Mouse (Mus musculus) frontal cortex, postnatal 25 days (tissue): ENCODE results near the gene Dlx2.
A peak's percentile ranks its signal among the peaks of the same experiment; 100 is the strongest.

Experiments
- DNase-seq, 2 experiments: peaks; one replicate each; pipeline ENCODE4 v3.0.0; 2022; ENCODE audit warnings: low spot score in 2 of 2

The Dlx2 gene

DNA sequence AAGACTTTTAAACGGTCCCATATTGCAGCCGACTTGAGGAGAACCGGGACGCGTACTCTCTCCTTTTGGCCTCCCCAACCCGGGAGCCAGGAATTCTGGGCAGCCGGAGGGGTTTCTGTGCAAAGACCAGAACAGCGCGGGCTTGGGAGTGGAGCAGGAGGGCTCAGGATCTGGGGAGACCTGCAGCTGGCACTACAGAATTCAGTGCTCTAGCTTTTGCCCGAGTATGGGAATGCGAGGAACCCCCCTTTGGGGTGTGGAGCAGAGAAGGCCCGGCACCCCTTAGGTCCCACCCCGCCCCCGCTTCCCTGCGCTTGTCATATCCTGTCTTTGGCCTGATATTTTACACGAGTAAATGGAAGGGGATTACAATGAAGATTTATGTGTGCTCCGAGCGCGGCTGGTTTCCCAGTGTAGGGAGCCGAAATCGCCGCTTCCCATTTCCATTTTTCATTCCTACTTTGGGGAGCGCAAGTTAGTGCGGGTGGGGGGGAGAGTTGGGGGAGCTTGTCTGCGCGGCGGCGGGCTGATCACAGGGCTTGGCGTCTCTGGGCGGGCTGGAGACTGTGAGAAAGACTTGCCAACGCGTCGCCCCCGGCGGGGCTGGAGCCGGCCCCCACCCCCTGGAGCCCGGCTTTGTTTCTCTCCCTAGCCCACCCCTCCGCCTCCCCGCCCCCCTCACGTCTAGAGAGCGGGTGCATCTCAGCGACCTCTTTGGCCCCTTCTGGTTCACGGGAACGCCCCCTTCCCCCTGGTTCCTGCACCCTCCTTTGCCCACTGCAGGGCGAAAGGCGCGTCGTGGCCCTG is 5.7 kb downstream of the Dlx2 start:
- DNase-seq, result no peak

DNA sequence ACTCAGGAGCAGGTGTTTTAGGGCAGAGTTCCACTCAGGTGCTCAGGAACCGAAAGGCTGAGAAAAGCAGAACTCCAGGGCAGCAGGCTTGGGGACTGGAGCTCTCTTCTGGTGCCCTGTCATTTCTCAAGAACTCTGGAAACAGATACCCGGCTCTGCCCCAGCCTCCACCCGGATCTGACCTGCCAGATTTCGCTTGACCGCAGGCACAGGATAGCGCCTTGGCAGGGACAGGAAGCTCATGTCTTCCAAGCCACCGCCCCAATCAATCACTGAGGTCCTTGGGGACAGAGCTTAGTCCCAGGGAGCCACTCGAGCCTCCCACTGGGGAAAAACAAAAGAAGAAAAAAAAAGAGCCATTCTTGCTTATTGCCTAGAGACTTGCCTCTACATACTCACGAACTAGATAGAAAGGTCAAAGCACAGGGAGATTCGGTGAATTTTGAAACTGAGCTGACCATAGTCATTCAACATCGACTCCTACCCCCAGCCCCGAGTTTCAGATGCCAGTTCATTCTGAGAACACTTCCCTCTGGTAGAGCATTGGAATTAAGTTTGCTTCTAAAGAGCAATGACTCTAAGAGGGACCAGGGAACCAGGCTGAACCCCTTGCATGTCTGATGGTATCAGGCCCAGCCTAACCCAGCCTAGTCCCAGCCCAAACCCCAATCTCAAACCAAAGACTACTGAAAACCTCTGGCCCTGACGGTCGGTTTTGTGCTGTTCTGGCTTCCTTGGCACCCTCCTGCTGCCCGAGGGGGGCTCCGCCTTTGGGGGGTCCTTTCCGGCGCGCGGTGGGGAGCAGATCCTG is 12.1 kb downstream of the Dlx2 start:
- no peak for DNase-seq

DNA sequence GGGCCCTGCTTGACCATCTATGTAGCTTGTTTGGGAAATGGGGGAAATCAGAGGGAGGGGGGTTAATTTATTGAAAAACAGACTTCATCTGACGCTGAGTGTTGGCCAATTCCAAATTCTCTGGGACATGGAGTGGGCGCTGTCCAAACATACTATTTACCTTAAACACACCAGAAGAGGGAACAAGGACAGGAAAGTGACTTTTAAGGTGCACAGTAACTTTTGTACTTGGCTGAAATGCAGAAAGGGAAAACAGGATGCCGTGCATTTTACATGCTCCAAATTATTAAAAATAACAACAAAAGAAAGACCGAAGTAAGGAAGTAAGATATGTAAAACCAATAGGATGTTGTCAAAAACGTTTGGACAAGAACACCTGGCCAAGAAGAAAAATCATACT is 13.5 kb downstream of the Dlx2 start:
- no peak for DNase-seq

- no peak for DNase-seq
Observed at GRCm38 (mm10) chr2:71531990-71532970, 14.3 kb downstream of the Dlx2 start.

DNA sequence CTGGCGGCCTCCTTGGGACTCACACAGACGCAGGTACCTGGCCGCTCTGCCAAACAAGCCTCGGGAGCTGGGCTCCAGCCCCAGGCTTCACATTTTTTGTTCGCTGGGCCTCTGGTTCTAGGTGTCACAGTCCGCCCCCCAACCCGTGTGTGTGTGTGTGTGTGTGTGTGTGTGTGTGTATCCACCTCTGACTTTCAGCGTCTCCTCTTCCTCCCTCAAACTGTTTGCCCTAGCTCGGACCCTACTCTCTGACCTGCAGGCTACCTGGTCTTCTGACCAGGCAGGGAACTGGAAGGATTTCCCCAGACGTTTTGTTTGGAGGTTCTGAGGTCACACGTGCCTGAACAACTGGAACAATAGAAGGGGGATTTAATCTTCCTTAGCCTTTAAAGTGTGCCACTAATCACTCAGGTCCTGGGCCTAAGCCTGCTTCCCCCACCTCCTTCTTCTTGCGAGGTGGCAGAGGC is 15.4 kb downstream of the Dlx2 start:
- DNase-seq, result no peak

DNA sequence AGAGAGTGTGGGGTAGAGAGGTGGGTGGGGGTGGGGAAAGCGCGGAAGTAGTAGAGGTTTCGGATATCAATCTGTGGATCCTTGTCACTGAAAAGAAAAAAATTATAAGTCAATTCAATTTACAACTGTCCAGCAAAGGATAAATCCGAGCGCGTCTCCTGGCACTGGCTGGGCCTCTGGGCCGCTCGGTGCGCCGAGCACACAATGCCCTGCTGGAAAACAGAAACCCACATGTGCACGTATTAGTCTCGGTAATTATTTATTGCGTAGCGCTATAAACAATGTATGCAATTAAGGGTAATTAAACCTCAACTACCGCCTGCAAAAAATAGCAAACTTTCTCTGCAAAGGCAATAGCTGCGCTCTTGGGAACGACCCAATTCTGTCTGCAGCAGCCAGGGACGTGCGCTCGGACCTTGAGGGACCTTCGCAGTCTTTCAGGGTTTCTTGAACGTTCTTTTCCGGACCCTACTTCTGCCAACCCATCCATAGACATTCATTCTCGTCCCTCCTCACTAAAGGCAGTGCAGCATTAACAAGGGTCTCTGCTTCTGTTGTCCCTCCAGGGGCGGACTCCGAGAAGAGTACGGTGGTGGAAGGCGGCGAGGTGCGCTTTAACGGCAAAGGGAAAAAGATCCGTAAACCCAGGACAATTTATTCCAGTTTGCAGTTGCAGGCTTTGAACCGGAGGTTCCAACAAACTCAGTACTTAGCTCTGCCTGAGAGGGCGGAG is 16.0 kb downstream of the Dlx2 start:
- DNase-seq, result no peak

DNA sequence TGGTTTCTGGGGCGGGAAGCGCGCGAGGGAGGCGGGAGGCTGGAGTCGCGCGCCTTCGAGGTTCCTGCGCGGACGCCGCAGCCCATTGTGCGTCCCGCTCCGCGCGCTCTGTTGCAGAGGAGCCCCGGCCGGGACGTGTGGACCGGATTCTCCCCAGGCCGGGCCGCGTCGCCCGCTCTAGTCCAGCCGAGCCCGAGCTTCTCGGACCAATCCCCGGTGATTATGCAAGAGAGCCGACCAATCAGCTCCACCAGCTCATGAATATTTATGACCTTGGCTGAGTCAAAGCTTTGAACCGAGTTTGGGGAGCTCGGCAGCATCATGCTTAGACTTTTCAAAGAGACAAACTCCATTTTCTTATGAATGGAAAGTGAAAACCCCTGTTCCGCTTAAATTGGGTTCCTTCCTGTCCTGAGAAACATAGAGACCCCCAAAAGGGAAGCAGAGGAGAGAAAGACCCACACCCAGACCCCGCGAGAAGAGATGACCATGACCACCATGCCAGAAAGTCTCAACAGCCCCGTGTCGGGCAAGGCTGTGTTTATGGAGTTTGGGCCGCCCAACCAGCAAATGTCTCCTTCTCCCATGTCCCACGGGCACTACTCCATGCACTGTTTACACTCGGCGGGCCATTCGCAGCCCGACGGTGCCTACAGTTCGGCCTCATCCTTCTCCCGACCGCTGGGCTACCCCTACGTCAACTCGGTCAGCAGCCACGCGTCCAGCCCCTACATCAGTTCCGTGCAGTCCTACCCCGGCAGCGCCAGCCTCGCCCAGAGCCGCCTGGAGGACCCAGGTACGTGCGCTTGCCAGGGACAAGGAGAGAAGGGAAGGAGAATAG is 16.8 kb downstream of the Dlx2 start:
- DNase-seq, result peak in 1 of 2 experiments; percentile 46

GRCm38 (mm10) chr2:71528714-71529510 is 17.6 kb downstream of the Dlx2 start:
- no peak for DNase-seq

GRCm38 (mm10) chr2:71528014-71528713 is 18.4 kb downstream of the Dlx2 start, which contains the start of gene Dlx1:
Dlx1 (plus strand) TSS chr2:71528113.
- no peak for DNase-seq

DNA sequence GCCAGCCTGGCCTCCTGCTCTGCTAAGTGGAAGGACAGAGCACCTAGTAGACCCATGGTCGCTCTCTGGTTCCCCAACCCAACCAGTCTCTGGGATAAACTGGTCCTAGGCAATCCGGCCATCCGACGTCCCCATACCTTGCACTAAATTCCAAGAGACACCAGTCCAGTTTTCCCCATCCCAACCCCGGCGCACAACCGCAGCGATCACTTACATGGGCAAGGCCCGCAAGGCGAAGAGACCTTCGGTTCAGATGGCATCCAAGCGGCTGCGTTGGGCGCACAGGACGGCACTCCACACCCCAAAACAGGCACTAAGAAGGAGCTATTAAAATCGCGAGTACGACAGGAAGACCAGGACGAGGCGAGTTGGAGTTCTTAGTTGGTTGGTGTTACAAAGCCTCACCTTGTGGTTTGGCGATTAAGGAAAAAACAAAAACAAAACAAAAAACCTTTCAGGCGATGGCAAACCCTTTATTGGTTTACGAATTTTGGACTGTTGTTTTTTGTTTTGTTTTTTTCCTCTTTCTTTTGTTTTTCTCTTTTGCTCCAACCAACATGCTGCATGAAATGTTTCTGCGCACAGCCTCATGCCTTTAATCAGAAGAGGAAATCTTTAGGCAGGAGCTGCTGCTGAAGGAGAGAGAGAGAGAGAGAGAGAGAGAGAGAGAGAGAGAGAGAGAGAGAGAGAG is 19.1 kb downstream of the Dlx2 start:
- no peak for DNase-seq

GRCm38 (mm10) chr2:71526595-71527322 is 19.8 kb downstream of the Dlx2 start:
- DNase-seq, result no peak

GRCm38 (mm10) chr2:71524763-71525162 is 21.8 kb downstream of the Dlx2 start:
- DNase-seq, result no peak

GRCm38 (mm10) chr2:71523431-71523830 is 23.1 kb downstream of the Dlx2 start:
- no peak for DNase-seq

DNA sequence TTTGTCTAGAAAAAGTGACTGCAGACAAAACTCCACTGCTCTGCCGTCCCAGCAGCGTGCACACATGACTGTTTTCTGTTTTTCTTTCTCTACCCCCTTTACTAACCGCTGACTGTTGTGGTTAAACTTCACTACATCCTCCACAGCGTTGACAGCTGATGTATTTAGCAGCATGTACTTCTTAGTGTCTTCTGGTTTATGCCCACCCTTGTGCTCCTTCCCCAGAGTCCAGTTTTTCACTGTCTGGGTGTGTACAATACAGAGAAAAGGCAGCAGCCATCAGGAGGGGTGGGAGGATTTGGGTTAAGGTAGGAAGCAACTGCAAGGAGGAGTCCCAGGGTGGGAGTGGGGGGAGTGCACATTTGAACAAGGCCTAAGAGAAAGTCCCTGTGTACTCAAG is 23.7 kb downstream of the Dlx2 start:
- DNase-seq, result no peak

- no peak for DNase-seq
Observed at GRCm38 (mm10) chr2:71517466-71518099, 29.0 kb downstream of the Dlx2 start.

GRCm38 (mm10) chr2:71516995-71517394 is 29.6 kb downstream of the Dlx2 start:
- DNase-seq, result no peak

DNA sequence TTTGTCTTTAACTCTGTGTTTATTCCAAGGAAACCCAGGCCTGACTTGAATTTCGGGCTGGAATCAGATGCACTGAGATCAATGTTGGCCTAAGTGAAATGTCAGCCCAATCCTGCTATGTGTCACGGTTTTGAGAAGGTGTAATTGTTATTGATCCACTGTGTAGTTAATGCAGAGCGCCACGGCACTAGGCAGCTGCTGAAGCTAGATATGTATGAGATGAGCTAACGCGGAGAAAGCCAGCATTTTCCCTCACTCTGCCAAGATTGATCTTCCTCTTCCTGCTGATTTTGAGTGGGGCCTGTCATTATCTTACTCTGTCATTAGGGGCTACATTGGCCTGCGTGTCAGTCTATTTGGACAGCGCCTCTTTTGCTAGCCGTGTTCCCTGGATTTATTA is 34.2 kb downstream of the Dlx2 start:
- DNase-seq, result no peak
